Mouse (Mus musculus): ENCODE data around the gene Ntf3.

The Ntf3 gene

GRCm38 (mm10) chr6:126105083-126105740, 61.5 kb downstream of the Ntf3 start:
- DNase-seq (ENCODE audit: low spot score) = no peak

- DNase-seq (ENCODE audit: low spot score) = no peak
These were observed 64.1 kb downstream of the Ntf3 start for GRCm38 (mm10) chr6:126102571-126102970.

GRCm38 (mm10) chr6:126102007-126102406, 64.7 kb downstream of the Ntf3 start:
- no peak for DNase-seq (ENCODE audit: low spot score)

DNA sequence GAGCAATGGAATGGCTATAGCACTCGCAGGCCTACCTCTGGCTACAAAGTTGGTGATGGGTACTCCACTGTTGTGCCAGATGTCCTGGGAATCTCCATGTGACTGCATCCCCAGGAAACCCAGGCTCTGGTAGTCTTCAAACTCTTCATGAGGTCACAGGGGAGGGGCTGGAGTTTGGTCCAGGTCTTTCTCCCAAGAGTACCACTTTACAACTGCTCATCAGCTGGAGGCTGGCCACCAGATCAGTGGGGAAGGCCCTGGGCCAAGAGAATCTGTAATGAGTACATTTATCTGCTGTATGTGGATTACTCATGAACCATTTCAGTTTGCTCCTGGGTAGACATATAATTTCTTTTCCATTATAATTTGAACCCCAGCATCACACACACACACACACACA, 66.1 kb downstream of the Ntf3 start:
- no peak for DNase-seq (ENCODE audit: low spot score)

- DNase-seq (ENCODE audit: low spot score) = no peak
These were observed 69.2 kb downstream of the Ntf3 start for GRCm38 (mm10) chr6:126097471-126097870.

GRCm38 (mm10) chr6:126096085-126096484, 70.6 kb downstream of the Ntf3 start:
- no peak for DNase-seq (ENCODE audit: low spot score)

GRCm38 (mm10) chr6:126095041-126095440, 71.7 kb downstream of the Ntf3 start:
- no peak for DNase-seq (ENCODE audit: low spot score)

DNA sequence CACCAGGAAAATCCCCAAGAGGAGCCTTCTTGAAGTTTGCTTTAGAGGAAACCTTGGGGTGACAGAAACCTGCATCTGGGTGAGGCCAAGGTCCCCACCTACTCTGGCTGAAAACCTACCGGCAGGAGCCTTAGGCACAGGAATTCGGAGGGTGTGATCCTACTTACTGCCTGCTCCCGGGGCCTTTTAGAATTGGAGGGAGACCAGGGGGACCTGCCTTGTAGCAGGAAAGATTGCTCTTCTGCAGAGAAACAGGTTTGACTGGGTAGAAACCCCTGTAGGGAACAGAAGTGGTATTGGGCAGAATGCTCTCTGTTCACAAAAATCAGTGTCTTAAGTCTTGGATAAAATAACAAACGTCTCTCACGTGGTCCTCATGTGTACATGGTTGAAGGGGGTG, 74.7 kb downstream of the Ntf3 start:
- no peak for DNase-seq (ENCODE audit: low spot score)

- no peak for DNase-seq (ENCODE audit: low spot score)
These were observed 76.6 kb downstream of the Ntf3 start for GRCm38 (mm10) chr6:126090063-126090462.

GRCm38 (mm10) chr6:126088489-126089265, 78.0 kb downstream of the Ntf3 start:
- no peak for DNase-seq (ENCODE audit: low spot score)

DNA sequence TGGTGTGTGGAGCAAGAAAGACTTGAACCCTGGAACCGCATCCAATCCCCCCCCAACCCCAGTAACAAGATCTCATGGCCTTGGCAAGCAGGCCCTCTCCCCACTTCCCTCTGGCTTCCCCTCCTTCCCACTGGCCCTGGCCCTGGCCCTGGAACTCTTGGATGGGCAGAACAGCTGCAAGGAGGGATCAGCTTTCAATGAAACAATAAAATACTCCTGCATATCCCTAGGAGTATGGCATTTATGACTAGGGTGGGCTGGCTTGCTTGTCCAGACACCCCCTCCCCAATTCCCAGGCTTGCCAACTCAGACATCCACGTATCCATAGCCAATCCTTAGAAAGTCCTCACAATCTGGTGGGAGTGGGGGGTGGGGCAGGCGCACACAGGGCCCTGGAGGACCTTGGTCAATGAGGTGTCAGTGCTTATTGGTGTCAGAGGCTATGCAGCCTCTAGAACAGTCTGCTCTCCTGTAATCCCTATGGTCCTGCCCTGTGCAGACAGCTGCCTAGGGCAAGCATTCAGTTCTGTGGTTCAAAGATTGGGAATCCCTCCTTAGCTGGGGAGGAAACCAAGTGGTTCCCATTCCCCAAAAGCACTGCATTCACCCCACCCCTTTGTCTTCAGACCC, 80.3 kb downstream of the Ntf3 start:
- no peak for DNase-seq (ENCODE audit: low spot score)

DNA sequence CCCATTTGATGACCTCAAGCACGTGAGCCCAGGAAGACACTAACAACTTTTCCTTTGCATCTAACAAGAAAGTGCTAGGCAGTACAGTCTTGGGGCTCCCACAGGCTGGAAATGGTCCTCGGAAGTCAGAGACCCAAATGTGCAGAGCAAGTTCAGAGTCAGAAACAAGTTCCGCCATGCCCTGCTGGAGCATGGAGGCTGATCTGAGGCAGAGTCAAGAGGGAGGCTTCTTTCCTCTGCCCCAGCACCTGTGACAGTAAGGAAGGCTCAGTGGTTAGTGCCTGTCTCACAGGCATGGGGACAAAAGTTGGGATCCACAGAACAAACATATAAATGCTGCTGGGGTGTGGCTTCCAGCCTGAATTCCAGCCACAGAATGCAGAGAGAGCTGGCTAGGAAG, 86.2 kb downstream of the Ntf3 start:
- no peak for DNase-seq (ENCODE audit: low spot score)

GRCm38 (mm10) chr6:126057706-126058105, 109.0 kb downstream of the Ntf3 start:
- DNase-seq (ENCODE audit: low spot score) = no peak

- no peak for DNase-seq (ENCODE audit: low spot score)
These were observed 113.6 kb downstream of the Ntf3 start for GRCm38 (mm10) chr6:126053136-126053535.

All from yolk sac, embryonic 10.5 days (tissue).